Mouse (Mus musculus): ENCODE measurements around the gene Nol9.

GRCm38 (mm10) chr4:152088556-152089120 lies 49.5 kb downstream of the Nol9 start:
- TF ChIP-seq CTCF (IDR thresholded peaks at IDR 0.05) (no peak), EP300 (IDR thresholded peaks at IDR 0.05) (no peak)
